Mouse (Mus musculus) thymus, adult 2 months (tissue): ENCODE measurements around the gene Ctbp2.

Experiments used
- CTCF ChIP-seq: fragments of 200-500 bp; IDR thresholded peaks from 2 replicates; pipeline ENCODE4 v1.5.1; 2012; ENCODE audit warnings: mild to moderate bottlenecking, control low read depth, low read length, moderate library complexity, borderline replicate concordance; ENCODE audit not compliant: control insufficient read depth, poor library complexity, insufficient read depth; ENCODE audit errors: extremely low read depth
- POLR2A ChIP-seq: fragments of 200-500 bp; IDR thresholded peaks from 2 replicates; pipeline ENCODE4 v1.6.1; 2012; ENCODE audit warnings: mild to moderate bottlenecking, low read length, control low read depth, moderate library complexity; ENCODE audit not compliant: control insufficient read depth, poor library complexity, insufficient read depth; ENCODE audit errors: extremely low read depth

DNA sequence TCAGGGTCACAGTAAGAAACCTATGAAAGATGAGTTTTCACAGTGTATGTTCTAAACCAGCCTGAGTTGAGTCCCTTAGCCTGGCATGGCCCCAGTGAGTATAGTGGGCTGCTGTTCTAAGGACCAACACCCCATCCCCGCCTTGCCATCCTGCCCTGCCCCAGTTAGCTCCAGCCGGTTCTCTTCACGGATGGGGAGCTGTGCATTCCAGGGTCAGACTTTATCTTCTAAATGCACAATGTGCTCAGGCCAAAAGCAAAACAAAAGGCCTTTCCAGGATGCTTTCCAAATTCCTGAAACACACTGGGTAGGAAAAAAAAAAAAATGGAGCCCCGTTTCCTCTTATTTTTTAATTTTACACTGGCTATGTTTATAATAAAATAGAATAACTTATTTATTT lies 24.9 kb downstream of the Ctbp2 start:
- TF ChIP-seq CTCF (no peak), POLR2A (no peak)
